ENCODE assay signal across 15 mouse cellular contexts in the genomic region with DNA sequence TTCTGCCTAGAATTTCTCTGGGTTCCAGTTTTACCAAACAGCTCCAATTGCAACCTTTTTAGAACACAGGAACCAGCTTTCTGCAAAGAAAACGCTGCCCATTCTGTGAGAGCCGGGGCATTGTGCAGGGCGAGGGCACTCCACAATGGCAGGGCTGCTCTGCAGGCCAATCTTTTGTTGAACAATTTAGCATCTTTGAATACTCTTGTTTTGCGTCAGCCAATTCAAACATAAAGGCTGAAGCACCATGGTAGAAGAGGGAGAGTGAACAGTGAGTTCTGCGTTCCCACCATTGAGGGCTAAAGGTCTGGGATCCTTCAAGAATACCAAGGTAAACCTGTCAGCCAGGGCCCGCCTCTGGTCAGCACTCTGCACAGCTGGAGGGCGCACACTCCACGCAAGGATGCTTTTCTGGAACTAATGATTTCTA. TPM values are rescaled to one million over a fixed set of nuclear protein-coding genes. Genes with fewer than 3 reads are reported as not detected.
DNase-seq lines count a peak whose midpoint lies in the region; ATAC-seq lines count a peak whose summit lies in the region.
"Had no signal": no experiment of that assay in that cellular context is flagged by ENCODE, and none has a peak within 500 bp of the region (broad histone marks: within the 10 kb centered on the region; RNA-seq: fewer than 3 reads in every experiment).

No protein-coding gene starts in this region.

- DNase-seq in lung, postnatal 36 days: no peak
- no peak for DNase-seq in thymus, postnatal 10 days (ENCODE audit: low spot score in 2 of 2)
- DNase-seq in cerebellum, adult 9-11 months: no peak
- DNase-seq: cerebellum, postnatal 25 days; heart, postnatal 14 days; layer of hippocampus, adult 9-11 months; retina, postnatal 1 day; thymus, postnatal 25 days had no signal

- 51% methylated on average over 8 of the region's 8 CpGs for WGBS in lung, embryonic 15.5 days
- WGBS in embryonic facial prominence, embryonic 12.5 days: 65% methylated on average over 8 of the region's 8 CpGs
- WGBS in hindbrain, embryonic 12.5 days: 21% methylated on average over 8 of the region's 8 CpGs
- WGBS in neural tube, embryonic 13.5 days: 21% methylated on average over 8 of the region's 8 CpGs

- H3K9me3 ChIP-seq in lung, embryonic 15.5 days: no peaks in the 10 kb centered on the region
- H3K9me3 ChIP-seq in embryonic facial prominence, embryonic 12.5 days: no peaks in the 10 kb centered on the region
- H3K9me3 ChIP-seq in hindbrain, embryonic 12.5 days (replicated peaks): no peaks in the 10 kb centered on the region
- H3K9me3 ChIP-seq in neural tube, embryonic 13.5 days: no peaks in the 10 kb centered on the region
- H3K9me3 ChIP-seq: limb, embryonic 13.5 days had no signal

- no peak overlapping the region for H3K9ac ChIP-seq in lung, embryonic 15.5 days
- H3K9ac ChIP-seq in embryonic facial prominence, embryonic 12.5 days: no peak overlapping the region
- no peak overlapping the region for H3K9ac ChIP-seq in hindbrain, embryonic 12.5 days
- peak overlapping the region; percentile 22; the same call in 1 of the 2 replicates for H3K9ac ChIP-seq in neural tube, embryonic 13.5 days
- H3K9ac ChIP-seq: limb, embryonic 13.5 days had no signal

- H3K4me3 ChIP-seq in lung, embryonic 15.5 days: no peak overlapping the region
- H3K4me3 ChIP-seq in embryonic facial prominence, embryonic 12.5 days: no peak overlapping the region
- no peak overlapping the region for H3K4me3 ChIP-seq in hindbrain, embryonic 12.5 days
- H3K4me3 ChIP-seq in neural tube, embryonic 13.5 days: no peak overlapping the region
- H3K4me3 ChIP-seq: limb, embryonic 13.5 days had no signal

- no peak overlapping the region for H3K4me2 ChIP-seq in lung, embryonic 15.5 days
- no peak overlapping the region for H3K4me2 ChIP-seq in embryonic facial prominence, embryonic 12.5 days (replicated peaks)
- H3K4me2 ChIP-seq in hindbrain, embryonic 12.5 days (replicated peaks): no peak overlapping the region
- H3K4me2 ChIP-seq in neural tube, embryonic 13.5 days: no peak overlapping the region
- H3K4me2 ChIP-seq: limb, embryonic 13.5 days had no signal

- H3K27me3 ChIP-seq in lung, embryonic 15.5 days: no peaks in the 10 kb centered on the region
- H3K27me3 ChIP-seq in embryonic facial prominence, embryonic 12.5 days: no peaks in the 10 kb centered on the region
- H3K27me3 ChIP-seq in hindbrain, embryonic 12.5 days: no peaks in the 10 kb centered on the region
- no peaks in the 10 kb centered on the region for H3K27me3 ChIP-seq in neural tube, embryonic 13.5 days
- H3K27me3 ChIP-seq: limb, embryonic 13.5 days had no signal

- H3K4me1 ChIP-seq in lung, embryonic 15.5 days: peaks cover 35% of the 10 kb centered on the region
- peaks cover 11% of the 10 kb centered on the region; the same call in 1 of the 2 replicates for H3K4me1 ChIP-seq in embryonic facial prominence, embryonic 12.5 days
- H3K4me1 ChIP-seq in hindbrain, embryonic 12.5 days: peaks cover 34% of the 10 kb centered on the region
- peaks cover 49% of the 10 kb centered on the region for H3K4me1 ChIP-seq in neural tube, embryonic 13.5 days (replicated peaks)

- peak overlapping the region; percentile 55 for H3K27ac ChIP-seq in lung, embryonic 15.5 days
- peak overlapping the region; percentile 55; the same call in 1 of the 2 replicates for H3K27ac ChIP-seq in embryonic facial prominence, embryonic 12.5 days
- H3K27ac ChIP-seq in hindbrain, embryonic 12.5 days: 0 out of 2 replicates have a peak overlapping the region, but pooled peaks have one; percentile 45
- peak overlapping the region; percentile 64; the same call in 1 of the 2 replicates for H3K27ac ChIP-seq in neural tube, embryonic 13.5 days (replicated peaks)
- H3K27ac ChIP-seq: kidney, postnatal 0 days; limb, embryonic 13.5 days had no signal

- H3K36me3 ChIP-seq in lung, embryonic 15.5 days: peaks cover 98% of the 10 kb centered on the region
- H3K36me3 ChIP-seq in embryonic facial prominence, embryonic 12.5 days: peaks cover 93% of the 10 kb centered on the region
- H3K36me3 ChIP-seq in hindbrain, embryonic 12.5 days: peaks cover 89% of the 10 kb centered on the region
- H3K36me3 ChIP-seq in neural tube, embryonic 13.5 days: peaks cover 99% of the 10 kb centered on the region

- no peak for ATAC-seq in lung, embryonic 15.5 days (ENCODE audit: borderline replicate concordance, extremely low read depth, low FRiP score, low TSS enrichment)
- ATAC-seq in embryonic facial prominence, embryonic 12.5 days (ENCODE audit: insufficient number of reproducible peaks, insufficient read depth, low FRiP score, low TSS enrichment): no peak
- ATAC-seq in hindbrain, embryonic 12.5 days (ENCODE audit: low FRiP score): peak; percentile 70
- no peak for ATAC-seq in neural tube, embryonic 13.5 days (ENCODE audit: low read depth)
- no peak for ATAC-seq in CD4-positive, CD25-positive, alpha-beta regulatory T cell, adult 4 months

RNA-seq across cellular contexts. Expression of gene Fancc, which starts 17.9 kb away (rescaled TPM):
- 25.2 and 28.7 TPM in 2 replicates for polyA plus RNA-seq in lung, embryonic 15.5 days (2015; fragmentation: Nextera tagmentation; extraction: Ambion mirVana)
- 21.8 and 23.7 TPM in 2 replicates for polyA plus RNA-seq in embryonic facial prominence, embryonic 12.5 days (2016; fragmentation: Nextera tagmentation; extraction: Ambion mirVana)
- 20.4 and 23.0 TPM in 2 replicates for polyA plus RNA-seq in hindbrain, embryonic 12.5 days (2016; fragmentation: Nextera tagmentation; extraction: Ambion mirVana)
- 15.3 and 20.6 TPM in 2 replicates for polyA plus RNA-seq in neural tube, embryonic 13.5 days (2015; fragmentation: Nextera tagmentation; extraction: Ambion mirVana)
- polyA plus RNA-seq in CD4-positive, CD25-positive, alpha-beta regulatory T cell, adult 4 months (2017; shearing (Covaris generic)): 10 to 100 TPM; 21.9 to 23.4 TPM

RNA-seq across cellular contexts. Expression of gene Ptch1, which starts 58.5 kb away (rescaled TPM):
- 34.8 and 36.8 TPM in 2 replicates for polyA plus RNA-seq in lung, embryonic 15.5 days (2015; fragmentation: Nextera tagmentation; extraction: Ambion mirVana)
- polyA plus RNA-seq in embryonic facial prominence, embryonic 12.5 days (2016; fragmentation: Nextera tagmentation; extraction: Ambion mirVana): 24.9 and 29.2 TPM in 2 replicates
- polyA plus RNA-seq in hindbrain, embryonic 12.5 days (2016; fragmentation: Nextera tagmentation; extraction: Ambion mirVana): 22.7 and 24.3 TPM in 2 replicates
- polyA plus RNA-seq in neural tube, embryonic 13.5 days (2015; fragmentation: Nextera tagmentation; extraction: Ambion mirVana): 19.2 and 22.1 TPM in 2 replicates
- polyA plus RNA-seq in CD4-positive, CD25-positive, alpha-beta regulatory T cell, adult 4 months (2017; shearing (Covaris generic)): 10 to 100 TPM; 13.6 to 15.9 TPM
